Mouse (Mus musculus): ENCODE data around the gene Fmod. TPM values are rescaled to one million over a fixed set of nuclear protein-coding genes. Genes with fewer than 3 reads are reported as not detected.
A peak's percentile ranks its signal among the peaks of the same experiment; 100 is the strongest.

Gene Fmod
- total RNA-seq, 2 experiments from 2014 or later, result not detected

GRCm38 (mm10) chr1:134074184-134074583, 37.1 kb downstream of the Fmod start:
- no peak for ATAC-seq (replicated peaks; ENCODE audit: poor library complexity, severe bottlenecking)

- no peak for ATAC-seq (replicated peaks; ENCODE audit: poor library complexity, severe bottlenecking)
These were observed 37.6 kb downstream of the Fmod start for GRCm38 (mm10) chr1:134074606-134075005.

DNA sequence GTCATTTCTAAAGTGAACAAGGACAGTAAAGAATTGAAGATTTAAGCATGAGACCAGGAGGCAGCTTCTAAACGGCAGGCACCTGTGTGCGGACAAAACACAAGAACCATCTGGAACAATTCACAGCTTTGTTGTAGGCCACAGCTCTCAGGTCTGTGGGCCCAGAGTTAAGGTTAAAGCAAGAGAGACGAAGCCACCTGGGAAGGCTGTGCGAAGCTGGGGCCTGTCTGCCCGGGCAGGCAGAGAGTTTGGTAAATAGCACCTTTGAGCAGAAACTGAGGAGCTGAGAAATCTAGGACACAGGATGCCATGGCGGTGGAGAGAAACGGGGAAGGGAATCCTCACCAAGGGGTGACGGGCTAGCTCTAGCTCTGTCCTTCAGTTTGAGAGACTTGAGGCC, 38.5 kb downstream of the Fmod start:
- no peak for ATAC-seq (replicated peaks; ENCODE audit: poor library complexity, severe bottlenecking)

DNA sequence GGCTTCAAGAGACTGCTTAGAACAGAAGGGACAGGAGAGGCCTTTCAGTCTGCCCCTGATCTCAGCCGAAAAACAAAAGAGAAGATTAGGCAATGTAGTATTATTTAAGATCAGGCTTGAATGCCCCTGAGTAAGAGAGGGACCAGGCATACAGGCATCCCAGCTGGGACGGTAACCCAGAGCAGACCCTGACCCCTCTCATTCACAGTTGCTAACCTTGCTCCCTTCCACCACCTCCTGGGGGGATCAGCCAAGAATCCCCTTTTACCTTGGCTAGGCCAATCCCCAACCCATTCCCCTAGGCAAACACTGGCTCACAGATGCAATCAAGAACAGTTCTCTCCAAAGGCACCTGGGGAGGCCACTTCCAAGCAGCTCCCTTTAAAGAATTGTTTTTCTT, 39.7 kb downstream of the Fmod start:
- no peak for ATAC-seq (replicated peaks; ENCODE audit: poor library complexity, severe bottlenecking)

GRCm38 (mm10) chr1:134077389-134078060, 40.5 kb downstream of the Fmod start:
- peak; percentile 25 for ATAC-seq (replicated peaks; ENCODE audit: poor library complexity, severe bottlenecking)

DNA sequence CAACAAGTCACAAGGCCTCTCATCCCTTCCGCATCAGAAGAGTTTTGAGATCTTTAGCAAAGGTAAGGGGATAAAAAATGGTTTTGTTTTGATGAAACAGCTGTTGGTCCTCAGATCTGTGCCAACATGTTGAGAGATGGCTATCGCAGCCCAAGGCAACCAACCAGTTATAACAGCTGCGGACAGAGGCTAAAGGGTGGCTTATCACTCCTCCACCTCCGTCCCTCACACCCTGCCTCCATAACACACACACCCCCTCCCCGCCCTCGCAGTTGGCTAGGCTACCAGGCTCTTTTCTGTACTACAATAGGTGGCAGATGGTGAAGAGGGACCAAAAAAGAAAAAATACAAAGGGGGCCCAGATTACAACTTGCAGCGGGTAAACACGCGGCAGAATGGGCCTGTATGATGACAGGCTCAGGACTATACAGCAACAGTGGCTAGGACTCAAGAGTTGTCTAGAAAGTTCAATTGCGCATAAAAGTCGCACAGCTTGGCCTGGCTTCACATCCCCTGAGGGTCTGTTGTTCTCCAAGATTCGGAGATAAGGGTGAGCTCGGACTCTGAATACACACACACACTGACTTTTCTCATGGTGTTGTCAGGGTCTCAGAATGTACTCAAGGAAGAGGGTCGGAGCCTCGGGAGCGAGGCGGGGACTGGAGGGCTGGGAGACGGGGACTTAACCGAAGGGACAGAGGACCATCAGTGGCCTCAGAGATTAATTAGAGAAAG, 41.2 kb downstream of the Fmod start:
- ATAC-seq (replicated peaks; ENCODE audit: poor library complexity, severe bottlenecking), result 0 out of 2 replicates have a peak, but pooled peaks have one; percentile 0

DNA sequence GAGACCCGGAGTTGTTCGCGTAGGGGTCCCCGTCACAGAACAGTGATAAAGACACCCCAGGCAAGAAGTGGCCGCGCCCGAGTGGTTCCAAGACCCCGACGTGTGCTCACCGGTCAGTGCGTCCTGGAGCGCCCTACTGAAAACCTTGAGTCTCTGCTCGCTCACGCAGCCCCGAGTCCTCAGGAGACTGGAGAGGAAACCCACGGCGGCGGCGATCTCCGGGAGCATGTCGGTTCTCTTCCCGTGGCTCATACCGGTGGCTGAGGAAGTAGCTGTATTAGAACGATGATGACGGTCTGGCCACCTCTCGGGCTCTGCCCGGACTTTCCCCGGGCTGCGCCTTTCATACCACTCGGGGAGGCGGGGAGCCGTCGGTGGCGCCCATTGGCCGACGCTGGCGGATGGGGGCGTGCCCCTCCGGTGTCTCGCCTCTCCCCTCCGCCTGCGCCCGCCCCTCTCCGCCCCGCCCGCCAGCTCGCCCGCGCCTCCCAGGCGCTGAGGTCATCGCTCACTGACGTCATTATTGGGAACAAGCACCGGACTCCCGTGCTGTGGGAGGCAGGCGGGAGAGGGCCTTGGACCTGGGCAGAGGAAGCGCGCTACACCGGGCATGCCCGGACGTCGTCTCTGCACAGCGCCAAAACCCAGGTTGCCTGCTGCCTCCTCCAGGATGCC, 41.9 kb downstream of the Fmod start, which contains the start of gene Btg2:
Gene Btg2 (minus strand): TSS at position 319 of the 675 bp plus-strand sequence.
- ATAC-seq (replicated peaks; ENCODE audit: poor library complexity, severe bottlenecking), result peak; percentile 73

DNA sequence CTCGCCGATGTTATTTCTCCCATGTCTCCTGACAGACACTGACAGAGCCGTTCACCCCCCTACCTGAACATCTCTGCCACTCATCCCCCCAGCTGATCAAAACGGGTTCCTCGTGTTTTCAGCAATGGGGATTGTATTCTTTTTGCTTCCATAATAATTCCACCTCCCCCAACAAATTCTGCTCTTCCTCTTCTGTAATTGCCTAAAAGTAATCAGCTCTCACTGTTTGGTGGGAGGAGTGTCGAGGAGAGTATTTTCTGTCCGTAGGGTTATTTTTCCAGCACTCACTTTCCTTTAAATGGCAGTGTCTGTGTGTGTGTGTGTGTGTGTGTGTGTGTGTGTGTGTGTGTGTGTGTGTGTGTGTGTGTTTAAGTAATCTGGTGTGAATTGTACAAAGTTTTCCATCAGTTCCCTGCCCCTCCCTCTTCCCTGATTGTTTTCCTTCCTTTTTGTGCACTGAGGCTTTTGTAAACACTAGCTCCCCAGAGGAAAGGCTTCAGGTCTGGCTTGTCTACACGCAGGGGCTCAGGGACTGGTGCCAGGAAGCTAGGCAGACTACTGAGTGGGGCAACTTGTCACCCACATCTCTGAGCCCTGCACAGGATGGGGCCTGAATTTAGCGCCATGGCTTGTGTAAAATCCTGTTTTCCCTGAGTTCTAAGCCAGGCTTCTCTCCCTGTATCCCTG, 42.6 kb downstream of the Fmod start:
- ATAC-seq (replicated peaks; ENCODE audit: poor library complexity, severe bottlenecking), result no peak

DNA sequence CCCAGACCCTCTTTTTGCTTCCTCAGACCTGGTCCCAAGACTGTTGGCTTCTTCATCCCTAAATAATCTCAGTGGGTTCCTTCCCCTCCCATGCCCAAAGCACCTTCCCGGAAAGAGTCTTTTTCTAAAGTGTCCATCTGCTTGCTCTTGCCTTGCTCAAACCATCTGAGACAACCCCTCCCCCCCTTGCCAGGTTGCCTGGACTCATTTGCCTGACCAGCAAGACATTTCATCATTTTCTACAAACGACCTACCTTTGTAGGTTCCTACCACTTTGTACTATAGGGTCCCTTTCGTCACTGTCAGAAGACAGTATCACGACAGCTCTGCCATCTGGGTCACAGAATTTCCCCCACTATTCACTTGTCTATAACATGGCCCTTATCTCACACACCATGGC, 43.4 kb downstream of the Fmod start:
- no peak for ATAC-seq (replicated peaks; ENCODE audit: poor library complexity, severe bottlenecking)

- no peak for ATAC-seq (replicated peaks; ENCODE audit: poor library complexity, severe bottlenecking)
These were observed 43.9 kb downstream of the Fmod start for GRCm38 (mm10) chr1:134080881-134081450.

- peak; percentile 30 for ATAC-seq (replicated peaks; ENCODE audit: poor library complexity, severe bottlenecking)
These were observed 46.0 kb downstream of the Fmod start for GRCm38 (mm10) chr1:134082987-134083516.

GRCm38 (mm10) chr1:134083676-134084075, 46.6 kb downstream of the Fmod start:
- ATAC-seq (replicated peaks; ENCODE audit: poor library complexity, severe bottlenecking), result no peak

GRCm38 (mm10) chr1:134084128-134084527, 47.1 kb downstream of the Fmod start:
- ATAC-seq (replicated peaks; ENCODE audit: poor library complexity, severe bottlenecking), result no peak

DNA sequence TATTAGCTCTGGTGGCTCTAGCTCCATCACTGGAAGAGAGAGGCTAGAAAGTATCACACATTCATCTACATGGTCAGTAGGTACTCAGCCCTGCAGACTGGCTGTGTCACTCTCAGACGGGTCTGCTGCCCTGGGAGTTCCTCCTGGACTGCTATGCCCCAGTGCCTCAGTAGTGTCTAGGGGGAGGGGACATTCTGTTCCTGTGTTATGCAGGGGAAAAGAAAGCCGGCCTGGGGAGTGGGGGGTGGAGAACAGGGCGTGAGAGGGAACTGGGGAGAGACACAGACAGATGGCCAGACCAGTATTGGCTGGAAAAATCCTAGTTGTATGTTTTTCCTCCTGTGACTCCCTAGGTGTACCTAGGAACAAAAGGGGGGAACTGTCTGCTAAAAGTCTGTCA, 49.0 kb downstream of the Fmod start:
- ATAC-seq (replicated peaks; ENCODE audit: poor library complexity, severe bottlenecking), result no peak

DNA sequence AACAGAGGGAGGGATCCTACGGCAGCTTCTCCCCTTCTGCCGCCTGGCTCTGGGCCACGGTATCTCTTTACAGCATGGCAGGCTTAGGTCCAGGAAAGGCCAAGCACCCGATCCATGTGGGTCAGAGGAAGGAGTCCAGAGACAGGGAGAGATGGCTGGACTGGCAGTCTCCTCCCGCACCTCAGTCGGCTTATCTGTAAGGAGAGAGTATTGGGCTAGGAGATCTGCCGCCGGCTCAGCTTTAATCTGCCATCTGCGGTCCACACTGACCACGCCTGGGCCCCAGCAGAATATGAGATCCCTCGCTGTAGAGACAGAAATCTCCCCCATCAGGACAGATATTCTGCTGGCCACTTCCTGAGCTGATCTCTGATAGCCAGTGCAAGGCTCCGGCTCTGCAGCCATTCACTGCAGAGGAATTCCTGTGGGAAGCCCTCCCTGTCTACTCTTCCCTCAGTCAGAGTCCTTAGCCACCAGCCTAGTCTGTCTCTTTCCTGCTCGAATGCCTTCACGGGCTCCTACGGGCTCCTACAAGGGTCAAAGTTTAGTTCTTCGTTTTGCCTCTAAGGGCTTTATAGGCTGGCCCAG, 49.9 kb downstream of the Fmod start:
- no peak for ATAC-seq (replicated peaks; ENCODE audit: poor library complexity, severe bottlenecking)

GRCm38 (mm10) chr1:134089074-134089473, 52.0 kb downstream of the Fmod start:
- no peak for ATAC-seq (replicated peaks; ENCODE audit: poor library complexity, severe bottlenecking)

- ATAC-seq (replicated peaks; ENCODE audit: poor library complexity, severe bottlenecking), result no peak
These were observed 54.8 kb downstream of the Fmod start for GRCm38 (mm10) chr1:134091851-134092250.

DNA sequence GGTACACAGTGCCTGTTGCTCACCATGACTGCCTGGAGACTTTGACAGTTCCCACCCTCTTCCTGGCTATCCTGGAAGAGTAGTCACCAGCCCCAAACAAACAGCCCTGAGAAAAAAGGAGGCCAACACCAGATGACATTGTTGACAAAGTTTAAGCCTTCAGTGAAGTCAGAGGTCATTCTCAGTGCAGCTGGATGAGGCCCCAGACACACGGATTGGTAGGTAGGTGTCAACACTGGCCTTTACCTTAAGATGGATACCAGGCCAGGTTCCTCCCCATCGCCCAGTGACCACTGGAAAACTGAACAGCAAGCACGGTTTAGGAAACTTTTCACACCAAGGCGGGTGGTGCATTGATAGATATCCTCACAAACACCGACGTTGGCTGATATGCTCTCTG, 55.3 kb downstream of the Fmod start:
- no peak for ATAC-seq (replicated peaks; ENCODE audit: poor library complexity, severe bottlenecking)

DNA sequence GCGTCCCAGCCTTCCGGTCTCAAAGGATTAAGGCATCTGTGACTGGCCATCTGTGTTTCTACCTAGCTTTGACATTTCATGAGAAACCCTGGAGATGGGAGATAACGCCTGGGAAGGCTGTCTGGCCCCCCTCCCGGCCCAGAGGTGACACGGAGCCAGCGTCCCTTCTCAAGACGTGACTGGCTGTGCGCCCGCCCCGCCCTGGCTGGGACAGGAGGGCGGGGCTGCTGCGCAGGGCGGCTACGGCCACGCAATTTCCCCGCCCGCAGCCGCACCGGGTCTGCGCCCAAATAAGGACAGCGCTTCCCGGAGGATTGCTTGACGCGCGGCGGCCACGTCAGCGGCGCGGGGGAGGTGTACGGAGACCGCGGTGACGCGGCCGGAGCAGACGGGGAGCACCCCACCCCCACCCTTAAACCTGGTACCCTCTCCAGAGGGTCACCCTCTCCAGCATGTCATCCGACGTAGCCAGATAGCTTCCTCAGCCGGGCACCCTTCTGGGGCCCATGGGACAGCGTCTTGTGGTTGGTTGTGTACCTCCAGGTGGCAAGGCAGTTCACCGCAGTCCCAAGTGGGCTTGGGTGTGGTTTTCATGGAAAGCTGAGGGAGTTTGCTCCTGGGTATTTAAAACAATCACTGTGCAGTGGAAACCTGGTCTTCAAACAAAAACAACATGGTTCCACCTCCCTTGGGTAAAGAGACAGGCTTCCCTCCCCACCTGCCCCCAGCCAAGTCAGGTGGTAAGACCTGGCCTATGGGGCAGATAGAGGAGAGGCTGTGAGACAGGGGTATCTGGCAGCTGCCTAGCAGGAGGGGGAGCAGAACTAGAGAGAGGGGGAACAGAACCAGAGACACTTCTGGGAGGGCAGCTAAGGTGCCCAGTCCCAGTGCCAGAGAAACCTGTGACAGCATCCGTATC, 56.1 kb downstream of the Fmod start:
- peak; percentile 69 for ATAC-seq (replicated peaks; ENCODE audit: poor library complexity, severe bottlenecking)
